Mouse (Mus musculus): ENCODE data around the gene Spin1. TPM values are rescaled to one million over a fixed set of nuclear protein-coding genes. Genes with fewer than 3 reads are reported as not detected.

Spin1 gene
- total RNA-seq, 2 experiments from 2014 or later: 169 to 173 TPM

DNA sequence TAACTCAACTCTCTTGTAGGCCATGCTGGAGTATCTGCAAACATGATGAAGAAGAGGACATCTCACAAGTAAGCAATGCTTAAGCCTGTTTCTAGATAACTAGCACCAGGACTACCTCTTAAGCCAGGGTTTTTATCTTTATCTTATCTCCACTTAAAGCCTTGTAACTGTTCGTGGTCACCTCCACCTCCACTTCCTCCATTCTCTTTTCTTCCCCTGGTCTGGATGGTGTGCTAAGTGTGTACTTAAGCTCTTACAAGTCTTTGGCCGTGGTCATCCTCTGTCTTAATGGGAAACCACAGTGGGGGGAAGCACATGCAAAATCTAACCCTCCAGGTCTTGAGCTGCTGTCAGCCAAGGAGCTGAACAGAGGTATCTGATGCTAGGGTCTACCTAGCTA lies 27.2 kb downstream of the Spin1 start:
- intact Hi-C loops (cut with DNase I): no loop called here
- no peak for DNase-seq (ENCODE audit: low spot score in 2 of 2)

DNA sequence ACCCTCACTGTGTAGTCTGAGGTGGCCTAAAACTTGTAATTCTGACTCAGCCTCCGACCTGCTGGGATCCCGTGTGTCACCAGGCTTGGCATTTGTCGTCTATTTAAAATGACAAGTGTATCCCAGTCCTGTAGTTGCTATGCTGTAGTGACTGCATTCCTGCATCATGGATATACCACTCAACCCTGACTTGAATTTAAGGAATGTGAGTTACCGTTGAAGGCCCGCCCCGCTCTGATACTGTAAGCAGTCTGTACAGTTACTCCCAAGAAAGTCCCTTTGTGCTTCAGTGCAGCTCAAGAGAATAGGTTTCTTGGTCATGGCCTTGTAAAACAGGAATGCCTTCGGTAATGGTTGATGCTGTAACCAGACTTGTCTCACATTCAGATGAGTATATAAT lies 27.7 kb downstream of the Spin1 start:
- DNase-seq (ENCODE audit: low spot score in 2 of 2): no peak
- intact Hi-C loops (cut with DNase I): no loop called here

DNA sequence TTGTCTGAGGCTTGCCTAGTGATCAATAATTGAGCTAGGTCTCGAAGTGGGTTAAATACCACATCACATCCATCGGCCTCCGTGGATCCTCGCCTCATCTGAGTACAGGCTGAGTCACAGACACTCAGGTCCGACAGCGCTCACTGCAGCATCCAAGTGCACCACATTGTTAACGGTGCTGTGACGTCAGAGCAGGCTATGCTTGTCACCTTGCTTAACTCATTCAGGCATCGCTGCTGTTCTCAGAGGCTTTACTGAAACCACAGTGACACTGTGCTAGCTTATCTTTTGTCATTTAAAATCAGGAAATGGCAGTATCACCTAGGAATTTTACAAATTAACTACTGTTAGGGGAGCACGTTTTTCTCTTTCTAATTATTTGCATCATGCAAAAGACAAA lies 30.5 kb downstream of the Spin1 start:
- intact Hi-C loops (cut with DNase I): no loop called here
- no peak for DNase-seq (ENCODE audit: low spot score in 2 of 2)

DNA sequence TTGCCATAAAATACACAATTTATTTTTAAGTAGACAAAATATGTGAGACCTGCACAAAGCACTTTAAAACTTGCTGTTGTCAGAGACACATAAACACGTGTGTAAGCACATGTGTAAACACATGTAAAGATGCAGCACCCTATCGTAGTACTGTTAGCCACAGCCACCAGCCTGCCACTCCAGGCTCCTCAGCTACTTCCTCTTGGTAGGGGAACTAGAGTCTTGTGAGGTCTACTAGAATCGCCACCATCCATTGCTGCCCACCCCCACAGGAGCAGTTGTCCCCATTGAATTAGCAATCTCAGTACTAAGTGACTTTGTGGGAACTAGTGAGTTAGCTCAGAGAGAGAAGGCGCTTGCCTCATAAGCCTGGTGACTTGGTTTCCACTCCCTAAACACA lies 35.6 kb downstream of the Spin1 start:
- intact Hi-C loops (cut with DNase I): no loop called here
- DNase-seq (ENCODE audit: low spot score in 2 of 2): no peak

DNA sequence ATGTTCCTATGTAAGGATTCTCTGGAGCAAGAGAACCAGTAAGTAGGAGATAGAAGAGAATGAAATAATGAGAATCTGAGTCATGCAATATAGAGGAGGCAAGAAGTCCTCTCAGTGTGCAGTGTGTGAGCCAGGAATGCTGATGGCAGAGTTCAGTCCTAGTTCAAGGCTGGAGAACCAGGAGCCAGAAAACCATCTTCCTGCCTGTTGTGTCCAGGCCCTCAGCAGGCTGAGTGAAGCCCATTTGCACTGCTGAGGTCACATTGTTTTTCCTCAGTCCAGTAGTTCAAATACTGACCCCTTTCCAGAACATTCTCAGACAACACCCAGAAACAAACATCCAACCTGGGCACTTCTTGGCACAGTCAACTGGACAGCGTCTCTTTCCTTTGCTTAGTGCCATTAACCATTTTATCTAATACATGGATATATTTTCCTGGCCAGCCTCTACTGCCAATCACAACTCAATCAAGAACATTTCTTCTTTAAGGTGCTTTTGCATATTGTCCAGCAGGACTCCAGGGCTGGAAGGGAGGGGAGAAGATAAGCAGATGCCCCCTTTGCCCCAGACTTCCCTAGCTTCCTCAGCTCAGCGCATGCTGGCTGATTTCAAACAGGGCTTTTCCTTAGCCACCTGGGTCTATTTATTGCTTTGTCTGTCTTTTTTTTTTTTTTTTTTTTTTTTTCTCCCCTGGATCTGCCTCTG lies 36.5 kb downstream of the Spin1 start:
- no peak for DNase-seq (ENCODE audit: low spot score in 2 of 2)
- intact Hi-C loops (cut with DNase I): no loop called here

DNA sequence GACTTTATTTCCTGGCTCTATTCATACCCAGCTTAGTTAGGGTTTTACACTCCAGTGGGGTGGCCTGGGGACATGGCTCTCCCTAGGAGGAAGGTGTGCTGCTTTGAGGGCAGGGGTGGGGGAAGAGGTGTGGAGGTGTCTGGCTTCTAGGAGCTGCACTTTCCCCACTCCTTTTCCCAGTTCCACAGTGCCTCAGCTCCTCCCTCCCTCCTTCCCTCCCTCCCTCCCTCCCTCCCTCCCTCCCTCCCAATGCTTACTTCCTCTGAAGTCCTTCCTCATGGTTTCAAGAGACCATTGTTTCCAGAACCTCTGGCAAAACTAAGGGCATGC lies 37.0 kb downstream of the Spin1 start:
- intact Hi-C loops (cut with DNase I): no loop called here
- no peak for DNase-seq (ENCODE audit: low spot score in 2 of 2)

DNA sequence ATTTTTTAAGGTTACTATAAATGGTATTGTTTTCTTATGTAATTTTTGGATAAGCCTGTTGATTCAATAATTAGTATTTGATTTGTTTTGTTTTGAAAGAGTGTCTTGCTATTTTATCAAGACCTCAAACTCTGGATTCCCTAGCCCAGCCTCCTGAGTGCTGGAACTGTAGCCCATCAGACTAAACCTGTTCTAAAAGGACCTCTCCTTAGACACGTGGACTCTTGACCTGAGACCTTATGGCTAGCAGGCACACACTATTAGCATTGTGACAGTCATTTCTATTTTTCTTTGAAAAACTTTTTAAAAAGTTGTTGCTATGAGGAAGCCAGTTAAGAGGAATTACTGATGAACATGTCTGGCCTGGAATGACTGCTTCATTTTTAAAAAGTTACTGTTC lies 46.4 kb downstream of the Spin1 start:
- DNase-seq (ENCODE audit: low spot score in 2 of 2): no peak
- intact Hi-C loops (cut with DNase I): loop anchor here (5.0 kb wide), 1 partner anchor 45 kb away; the partner anchor contains the start of gene Spin1

DNA sequence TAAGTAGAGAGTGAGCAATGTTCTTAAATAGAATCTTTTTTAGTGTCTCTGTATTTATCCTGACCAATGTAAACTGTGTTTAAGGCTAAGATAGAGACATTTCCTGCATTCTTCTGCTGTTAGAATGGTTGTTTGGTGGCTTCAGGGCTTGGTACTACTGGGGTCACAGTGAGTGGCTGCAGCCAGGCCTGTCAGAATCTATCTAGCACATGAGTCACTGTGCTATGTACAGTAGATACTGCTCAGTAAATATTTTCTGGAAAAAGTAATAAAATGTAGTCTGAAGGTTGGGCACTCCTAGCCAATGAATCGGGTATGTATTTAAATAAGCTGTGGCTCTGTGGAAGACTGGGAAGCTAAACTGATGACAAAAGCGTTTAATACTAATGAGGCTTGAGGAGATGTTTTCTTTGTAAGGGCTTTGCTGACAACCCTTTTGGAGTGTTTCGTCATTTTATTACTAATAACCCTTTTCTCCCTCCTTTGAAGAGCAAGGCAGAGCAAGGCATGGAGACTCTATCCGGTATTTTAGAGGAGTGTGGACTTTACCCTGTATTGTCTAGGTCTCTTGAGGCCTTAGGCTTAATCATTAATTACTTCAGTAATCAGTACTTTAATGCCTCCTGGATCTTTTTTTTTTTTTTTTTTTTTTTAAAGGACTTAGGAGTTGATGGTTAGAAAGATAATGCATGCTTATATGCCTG lies 52.4 kb downstream of the Spin1 start:
- DNase-seq (ENCODE audit: low spot score in 2 of 2): no peak
- intact Hi-C loops (cut with DNase I): no loop called here

DNA sequence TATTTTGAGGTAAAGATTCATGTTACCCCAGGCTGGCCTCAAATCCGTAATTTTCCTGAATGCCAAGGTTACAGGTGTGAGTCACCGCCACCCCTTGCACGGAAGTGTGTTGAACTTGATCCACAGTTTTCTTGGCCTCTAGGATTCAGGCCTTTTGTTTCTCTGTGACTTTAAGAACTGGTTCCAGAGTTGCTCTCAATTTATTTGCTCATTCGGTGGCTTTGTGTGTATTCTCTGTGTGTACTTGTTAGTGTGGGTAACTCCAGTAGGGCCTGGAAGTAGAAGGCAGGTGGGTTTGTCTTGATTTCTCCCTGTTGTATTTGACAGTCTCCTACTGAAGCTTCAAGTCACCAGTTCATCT lies 53.0 kb downstream of the Spin1 start:
- DNase-seq (ENCODE audit: low spot score in 2 of 2): no peak
- intact Hi-C loops (cut with DNase I): no loop called here

DNA sequence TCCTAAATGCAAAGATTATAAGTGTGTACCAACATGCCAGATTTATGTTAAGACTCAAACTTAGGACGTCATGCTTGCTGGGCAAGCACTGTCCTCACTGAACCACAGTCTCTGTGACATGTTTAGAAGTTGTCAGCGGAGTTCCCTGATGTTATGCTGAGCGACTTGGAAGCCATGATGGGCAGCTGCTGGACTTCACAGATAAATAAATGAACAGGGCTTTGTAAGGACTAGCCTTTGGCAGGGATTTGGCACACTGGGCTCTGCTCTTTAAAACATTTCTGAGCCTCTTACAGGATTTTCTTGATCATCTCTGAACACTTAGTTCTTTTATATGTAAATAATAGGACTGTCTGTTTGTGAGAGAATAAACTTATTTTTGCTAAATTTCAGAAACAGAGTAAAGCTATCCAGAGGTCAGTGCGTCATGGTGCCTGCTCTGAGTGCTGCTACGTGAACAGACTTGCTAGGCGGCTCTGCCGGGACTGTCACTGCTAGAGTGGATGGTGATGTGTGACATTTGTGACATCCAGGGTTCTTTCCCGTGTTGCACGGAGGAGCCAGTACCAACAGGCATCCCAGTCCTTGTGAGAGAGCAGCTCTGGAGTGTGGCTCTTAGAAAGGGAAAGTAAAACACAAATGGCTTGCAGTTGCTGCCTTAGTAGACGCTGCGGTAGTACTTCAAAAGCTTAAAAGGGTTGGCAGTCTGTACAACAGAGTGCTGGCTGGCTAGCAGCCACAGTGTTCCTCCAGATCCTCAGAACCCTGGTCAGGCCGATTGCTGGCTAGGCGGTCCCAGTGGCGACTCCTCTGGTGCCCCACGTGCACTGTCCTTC lies 54.7 kb downstream of the Spin1 start:
- intact Hi-C loops (cut with DNase I): no loop called here
- no peak for DNase-seq (ENCODE audit: low spot score in 2 of 2)

DNA sequence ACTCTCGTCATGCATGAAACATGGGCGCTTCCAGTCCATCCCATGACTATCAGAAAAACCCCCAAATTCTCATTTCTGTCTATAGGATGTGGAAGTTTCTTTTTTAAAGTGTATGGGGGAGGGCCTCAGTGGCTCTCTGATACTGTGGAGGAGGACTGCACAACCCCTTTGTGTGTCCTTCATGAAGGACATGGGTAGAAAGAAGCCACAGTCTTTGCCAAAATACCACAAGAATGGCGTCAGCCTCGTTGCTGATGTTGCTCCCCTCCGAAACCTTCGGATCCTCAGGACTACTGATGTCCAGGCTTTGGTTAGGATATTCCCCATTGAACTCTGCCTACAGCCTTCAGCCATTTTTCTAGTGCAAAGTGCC lies 55.3 kb downstream of the Spin1 start:
- intact Hi-C loops (cut with DNase I): no loop called here
- DNase-seq (ENCODE audit: low spot score in 2 of 2): no peak

DNA sequence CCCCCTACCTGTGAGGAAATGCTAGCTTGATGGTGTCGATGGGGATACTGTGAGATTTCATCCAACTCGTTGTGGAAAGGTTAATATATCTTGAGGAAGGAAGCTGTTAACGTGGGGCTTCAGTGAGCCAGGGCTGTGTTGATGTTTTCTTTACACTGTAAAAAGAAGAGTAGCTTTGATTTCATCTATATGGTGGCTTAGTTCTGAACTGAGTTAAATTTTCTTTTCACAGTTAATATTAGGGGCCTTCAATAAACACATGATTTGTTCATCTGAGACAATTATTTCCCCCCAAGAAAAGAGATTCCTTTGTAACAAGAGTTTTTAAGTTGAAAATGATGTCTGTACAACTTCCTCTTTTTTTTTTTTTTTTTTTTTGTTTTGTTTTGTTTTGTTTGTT lies 56.6 kb downstream of the Spin1 start:
- intact Hi-C loops (cut with DNase I): no loop called here
- DNase-seq (ENCODE audit: low spot score in 2 of 2): no peak

DNA sequence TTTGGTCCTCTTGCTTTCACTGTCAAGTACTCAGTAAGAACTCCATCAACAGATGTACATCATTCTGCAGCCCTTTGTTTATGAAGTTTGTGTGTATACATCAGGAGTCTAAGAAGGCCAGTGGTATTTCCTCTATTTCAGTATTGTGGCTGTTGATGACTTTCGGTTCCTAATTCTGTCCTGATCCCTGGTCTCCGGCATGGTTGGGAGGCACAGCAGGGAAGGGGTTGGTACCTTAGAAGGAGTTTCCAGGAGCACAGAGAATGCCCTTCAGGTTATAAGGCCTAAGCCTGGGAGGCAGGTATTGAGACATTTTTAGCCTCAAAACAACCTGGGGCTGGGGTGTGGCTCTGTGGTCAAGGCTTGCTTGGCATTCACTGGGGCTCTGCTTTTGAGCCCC lies 61.0 kb downstream of the Spin1 start:
- DNase-seq (ENCODE audit: low spot score in 2 of 2): no peak
- intact Hi-C loops (cut with DNase I): no loop called here

DNA sequence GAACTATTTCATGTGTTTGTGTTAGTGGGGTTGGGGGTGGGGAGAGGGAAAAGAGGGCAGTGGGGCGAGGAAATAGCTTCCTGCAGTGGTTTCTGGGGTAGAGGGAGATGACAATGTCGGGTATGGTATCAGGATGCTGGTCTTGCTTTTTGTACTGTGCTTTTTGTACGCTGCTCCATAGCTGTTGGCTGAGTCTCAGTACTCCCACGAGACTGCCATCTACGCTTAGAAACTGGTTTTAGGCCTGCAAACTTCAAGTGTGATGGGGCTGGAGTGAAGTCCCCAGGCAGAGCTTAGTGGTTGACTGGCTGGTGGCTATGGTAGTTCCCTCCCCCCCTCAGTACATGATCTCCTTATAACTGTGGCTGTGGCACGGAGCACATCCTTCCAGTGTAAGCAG lies 61.6 kb downstream of the Spin1 start:
- DNase-seq (ENCODE audit: low spot score in 2 of 2): peak; percentile 8 to 20
- intact Hi-C loops (cut with DNase I): no loop called here

DNA sequence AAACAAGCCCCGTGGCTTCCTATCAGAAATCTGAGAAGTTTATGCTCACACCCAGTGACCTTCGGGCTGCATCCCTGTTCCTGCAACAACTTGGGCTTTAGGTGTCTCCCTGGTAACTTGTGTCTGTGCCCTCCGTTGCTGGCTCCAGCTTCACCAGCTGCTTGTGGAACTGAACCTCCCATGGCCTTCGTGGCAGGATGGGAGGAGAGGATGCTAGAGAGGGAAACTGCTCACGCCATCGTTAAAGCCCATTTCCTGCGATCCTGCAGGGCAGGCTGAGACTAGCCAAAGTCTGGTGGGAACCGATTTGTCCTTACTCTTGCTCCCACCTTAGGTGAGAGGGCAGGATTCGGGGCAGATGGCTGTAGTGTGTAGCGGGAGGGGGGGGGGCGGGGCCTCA lies 66.0 kb downstream of the Spin1 start:
- intact Hi-C loops (cut with DNase I): no loop called here
- DNase-seq (ENCODE audit: low spot score in 2 of 2): no peak

DNA sequence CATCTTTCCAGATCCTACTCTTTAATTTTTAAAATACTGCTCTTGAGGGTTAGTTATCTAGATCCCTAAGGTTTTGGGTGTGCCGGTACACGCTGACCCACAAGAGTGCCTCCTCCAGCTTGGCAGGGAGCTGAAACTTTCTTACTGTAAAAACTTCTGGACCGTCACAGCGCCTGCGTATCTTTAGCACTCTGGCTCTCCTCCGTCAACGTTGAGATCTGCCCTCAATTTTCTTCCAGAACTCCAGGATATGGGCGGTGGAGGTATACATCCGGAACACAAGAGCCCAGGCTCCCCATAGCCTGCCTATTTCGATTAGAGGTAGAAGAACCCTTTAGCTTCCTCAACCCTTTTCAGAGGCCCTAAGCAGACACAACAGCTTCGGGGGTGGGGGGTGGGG lies 69.5 kb downstream of the Spin1 start:
- no peak for DNase-seq (ENCODE audit: low spot score in 2 of 2)
- intact Hi-C loops (cut with DNase I): loop anchor here (10.0 kb wide), 1 partner anchor 215 kb away; no protein-coding TSS in a partner anchor

DNA sequence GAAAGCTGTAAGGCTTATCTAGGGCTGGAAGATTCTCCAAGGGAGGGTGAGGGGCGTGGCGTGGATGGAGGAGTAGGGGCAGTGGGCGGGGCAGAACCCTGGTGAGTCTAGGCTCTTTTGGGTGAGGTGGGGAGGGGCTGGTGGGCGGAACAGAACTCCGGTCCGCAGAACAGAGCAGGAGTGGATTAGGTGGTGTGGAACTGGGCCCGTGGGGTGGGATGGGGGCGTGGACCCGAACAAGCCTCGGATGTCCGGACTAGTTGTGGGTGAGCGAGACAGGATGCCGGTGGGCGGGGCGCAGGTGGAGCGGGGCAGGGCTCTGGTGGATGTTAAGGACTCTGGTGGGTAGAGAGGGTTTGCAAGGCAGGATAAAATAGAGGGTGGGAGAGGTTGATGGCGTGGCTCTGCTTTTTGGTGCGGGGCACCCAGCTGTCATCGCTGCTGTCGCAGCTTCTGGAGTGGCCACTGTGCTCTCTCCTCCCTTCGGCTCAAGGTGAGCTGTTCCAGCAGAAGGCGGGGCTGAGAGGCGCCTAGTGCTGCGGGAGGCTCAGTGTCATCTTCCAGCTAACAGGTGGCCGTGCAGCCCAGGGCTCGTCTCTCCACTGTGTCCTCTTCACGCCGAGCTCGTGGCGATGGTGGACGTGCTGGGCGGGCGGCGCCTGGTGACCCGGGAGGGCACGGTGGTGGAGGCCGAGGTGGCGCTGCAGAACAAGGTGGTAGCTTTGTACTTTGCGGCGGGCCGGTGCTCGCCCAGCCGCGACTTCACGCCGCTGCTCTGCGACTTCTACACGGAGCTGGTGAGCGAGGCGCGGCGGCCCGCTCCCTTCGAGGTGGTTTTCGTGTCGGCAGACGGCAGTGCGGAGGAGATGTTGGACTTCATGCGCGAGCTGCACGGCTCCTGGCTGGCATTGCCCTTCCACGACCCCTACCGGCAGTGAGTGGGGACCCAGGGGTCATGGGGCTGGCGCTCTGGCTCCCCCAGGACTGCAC lies 70.3 kb downstream of the Spin1 start, which contains the start of gene Nxnl2:
Gene Nxnl2, plus strand, starts transcription at position 332 of the 990 bp plus-strand sequence.
- intact Hi-C loops (cut with DNase I): loop anchor here (10.0 kb wide), 1 partner anchor 216 kb away; no protein-coding TSS in a partner anchor
- peak; percentile 26 for DNase-seq (ENCODE audit: low spot score in 2 of 2)

DNA sequence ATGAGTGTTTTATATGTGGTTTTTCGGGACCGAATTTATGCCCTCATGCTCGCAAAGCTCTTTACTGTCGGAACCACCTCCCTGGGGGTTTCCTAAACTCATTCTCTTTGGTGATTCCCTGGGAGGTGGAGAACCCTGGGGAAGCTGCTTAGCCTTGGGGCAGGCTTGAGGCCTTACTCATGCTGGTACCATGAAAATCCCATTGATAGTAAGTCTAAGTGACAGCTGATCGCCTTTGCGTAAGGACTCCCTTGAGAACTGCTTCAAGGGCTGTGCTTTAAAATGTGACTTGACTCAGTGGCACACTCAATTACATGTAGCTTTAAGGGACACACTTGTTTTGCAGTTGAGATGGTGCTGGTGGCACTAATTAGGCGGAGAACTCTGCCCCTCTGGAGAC lies 71.9 kb downstream of the Spin1 start:
- intact Hi-C loops (cut with DNase I): loop anchor here (10.0 kb wide), 1 partner anchor 218 kb away; no protein-coding TSS in a partner anchor
- no peak for DNase-seq (ENCODE audit: low spot score in 2 of 2)

DNA sequence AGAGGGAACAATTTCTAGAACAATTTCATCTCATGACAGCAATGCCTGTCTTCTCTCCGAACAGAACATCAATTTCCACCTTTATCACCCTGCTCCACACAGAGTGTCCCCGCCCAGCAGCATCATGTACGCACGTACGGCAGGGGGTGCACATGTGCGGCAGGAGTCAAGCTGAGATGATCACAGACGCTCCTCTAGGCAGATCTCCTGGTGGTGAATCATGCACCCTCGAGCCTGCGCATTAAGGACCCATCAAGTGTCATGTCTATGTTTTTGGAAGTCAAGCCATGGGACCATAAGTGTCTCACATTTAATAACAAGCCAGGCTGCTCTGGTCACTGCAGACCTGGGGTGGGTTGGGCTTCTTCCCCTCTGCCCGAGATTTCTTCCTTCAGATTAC lies 78.3 kb downstream of the Spin1 start:
- no peak for DNase-seq (ENCODE audit: low spot score in 2 of 2)
- intact Hi-C loops (cut with DNase I): loop anchor here (10.0 kb wide), 1 partner anchor 224 kb away; no protein-coding TSS in a partner anchor

Measured in left cerebral cortex, postnatal 14 days (tissue).